Mouse (Mus musculus) layer of hippocampus, adult 9-10 months (tissue): ENCODE measurements around the gene Stxbp6.
"Not testable (repeated sequence)": the region's sequence is repeated elsewhere in the genome, so short reads cannot be mapped to it uniquely, and the experiment has no call there.

Experiments
- DNase-seq: peaks from one replicate; pipeline ENCODE4 v3.0.0; 2022; ENCODE audit warnings: low spot score

Gene Stxbp6

GRCm38 (mm10) chr12:45056372-45056771 lies 18.1 kb downstream of the Stxbp6 start:
- no peak for DNase-seq

- no peak for DNase-seq
Observed at GRCm38 (mm10) chr12:45053319-45053718, 21.2 kb downstream of the Stxbp6 start.

- DNase-seq = no peak
Observed at GRCm38 (mm10) chr12:45052860-45053259, 21.6 kb downstream of the Stxbp6 start.

- no peak for DNase-seq
Observed at GRCm38 (mm10) chr12:45049894-45050293, 24.6 kb downstream of the Stxbp6 start.

- DNase-seq = not testable (repeated sequence)
Observed at GRCm38 (mm10) chr12:45047711-45048110, 26.8 kb downstream of the Stxbp6 start.

GRCm38 (mm10) chr12:45047172-45047571 lies 27.3 kb downstream of the Stxbp6 start:
- DNase-seq = no peak

GRCm38 (mm10) chr12:45044581-45044980 lies 29.9 kb downstream of the Stxbp6 start:
- no peak for DNase-seq

- DNase-seq = no peak
Observed at GRCm38 (mm10) chr12:45042591-45043091, 31.9 kb downstream of the Stxbp6 start.

- no peak for DNase-seq
Observed at GRCm38 (mm10) chr12:45037496-45037895, 37.0 kb downstream of the Stxbp6 start.

- DNase-seq = no peak
Observed at GRCm38 (mm10) chr12:45037091-45037490, 37.4 kb downstream of the Stxbp6 start.

GRCm38 (mm10) chr12:45030681-45031080 lies 43.8 kb downstream of the Stxbp6 start:
- DNase-seq = peak; percentile 56

- no peak for DNase-seq
Observed at GRCm38 (mm10) chr12:45026347-45026746, 48.2 kb downstream of the Stxbp6 start.

- no peak for DNase-seq
Observed at GRCm38 (mm10) chr12:45020018-45020417, 54.5 kb downstream of the Stxbp6 start.

- no peak for DNase-seq
Observed at GRCm38 (mm10) chr12:45019059-45019822, 55.3 kb downstream of the Stxbp6 start.

- peak; percentile 65 for DNase-seq
Observed at GRCm38 (mm10) chr12:45013246-45013756, 61.2 kb downstream of the Stxbp6 start.

GRCm38 (mm10) chr12:45011436-45012089 lies 62.9 kb downstream of the Stxbp6 start:
- no peak for DNase-seq

- peak; percentile 41 for DNase-seq
Observed at GRCm38 (mm10) chr12:45011006-45011405, 63.5 kb downstream of the Stxbp6 start.

- no peak for DNase-seq
Observed at GRCm38 (mm10) chr12:45009984-45010611, 64.4 kb downstream of the Stxbp6 start.

- DNase-seq = no peak
Observed at GRCm38 (mm10) chr12:45006569-45006968, 67.9 kb downstream of the Stxbp6 start.

- no peak for DNase-seq
Observed at GRCm38 (mm10) chr12:45006049-45006448, 68.5 kb downstream of the Stxbp6 start.

- DNase-seq = no peak
Observed at GRCm38 (mm10) chr12:45001996-45002395, 72.5 kb downstream of the Stxbp6 start.

GRCm38 (mm10) chr12:44997422-44997821 lies 77.1 kb downstream of the Stxbp6 start:
- DNase-seq = no peak

GRCm38 (mm10) chr12:44996897-44997296 lies 77.6 kb downstream of the Stxbp6 start:
- no peak for DNase-seq
